Mouse (Mus musculus) lung, postnatal 10 days (tissue): ENCODE measurements around the gene Gria1.

Source experiments
- DNase-seq: peaks from one replicate; pipeline ENCODE4 v3.0.0; 2021

The Gria1 gene

GRCm38 (mm10) chr11:57185110-57185509, 173.9 kb downstream of the Gria1 start:
- DNase-seq, result no peak

- DNase-seq, result no peak
Observed at GRCm38 (mm10) chr11:57189391-57189790, 178.2 kb downstream of the Gria1 start.

- no peak for DNase-seq
Observed at GRCm38 (mm10) chr11:57194746-57195145, 183.6 kb downstream of the Gria1 start.

GRCm38 (mm10) chr11:57201245-57201976, 190.2 kb downstream of the Gria1 start:
- DNase-seq, result peak; percentile 17

- peak; percentile 29 for DNase-seq
Observed at GRCm38 (mm10) chr11:57204371-57204770, 193.2 kb downstream of the Gria1 start.

- DNase-seq, result no peak
Observed at GRCm38 (mm10) chr11:57207260-57207659, 196.1 kb downstream of the Gria1 start.

- no peak for DNase-seq
Observed at GRCm38 (mm10) chr11:57214079-57214478, 202.9 kb downstream of the Gria1 start.

- DNase-seq, result no peak
Observed at GRCm38 (mm10) chr11:57214583-57214982, 203.4 kb downstream of the Gria1 start.

- no peak for DNase-seq
Observed at GRCm38 (mm10) chr11:57222797-57223569, 211.8 kb downstream of the Gria1 start.

GRCm38 (mm10) chr11:57235446-57235845, 224.3 kb downstream of the Gria1 start:
- no peak for DNase-seq

GRCm38 (mm10) chr11:57236431-57236830, 225.2 kb downstream of the Gria1 start:
- DNase-seq, result no peak

- no peak for DNase-seq
Observed at GRCm38 (mm10) chr11:57239758-57240157, 228.6 kb downstream of the Gria1 start.

- DNase-seq, result no peak
Observed at GRCm38 (mm10) chr11:57243835-57244234, 232.6 kb downstream of the Gria1 start.

- no peak for DNase-seq
Observed at GRCm38 (mm10) chr11:57244543-57244942, 233.4 kb downstream of the Gria1 start.

GRCm38 (mm10) chr11:57248870-57249269, 237.7 kb downstream of the Gria1 start:
- no peak for DNase-seq

- DNase-seq, result no peak
Observed at GRCm38 (mm10) chr11:57250129-57250528, 238.9 kb downstream of the Gria1 start.

- DNase-seq, result no peak
Observed at GRCm38 (mm10) chr11:57271687-57272086, 260.5 kb downstream of the Gria1 start.

- DNase-seq, result no peak
Observed at GRCm38 (mm10) chr11:57274687-57275086, 263.5 kb downstream of the Gria1 start.

GRCm38 (mm10) chr11:57278056-57278455, 266.9 kb downstream of the Gria1 start:
- no peak for DNase-seq

GRCm38 (mm10) chr11:57286119-57286518, 274.9 kb downstream of the Gria1 start:
- no peak for DNase-seq

GRCm38 (mm10) chr11:57297376-57297775, 286.2 kb downstream of the Gria1 start:
- DNase-seq, result no peak

- DNase-seq, result no peak
Observed at GRCm38 (mm10) chr11:57298263-57298662, 287.1 kb downstream of the Gria1 start.

- no peak for DNase-seq
Observed at GRCm38 (mm10) chr11:57298665-57299064, 287.5 kb downstream of the Gria1 start.

- DNase-seq, result no peak
Observed at GRCm38 (mm10) chr11:57303602-57304001, 292.4 kb downstream of the Gria1 start.
